Mouse (Mus musculus) small intestine, adult 2 months (tissue): ENCODE measurements around the gene Chst11.

ENCODE experiments used
- CTCF ChIP-seq: fragments of 200-500 bp; IDR thresholded peaks from 2 replicates; pipeline ENCODE4 v1.5.1; 2012; ENCODE audit warnings: low read depth, mild to moderate bottlenecking, control low read depth, inconsistent platforms, low read length, moderate library complexity, mixed read lengths; ENCODE audit not compliant: insufficient replicate concordance, insufficient read length; ENCODE audit errors: extremely low read depth
- POLR2A ChIP-seq: fragments of 200-500 bp; IDR thresholded peaks from 2 replicates; pipeline ENCODE4 v1.6.1; 2012; ENCODE audit warnings: low read depth, mild to moderate bottlenecking, control low read depth, inconsistent platforms, low read length, moderate library complexity

DNA sequence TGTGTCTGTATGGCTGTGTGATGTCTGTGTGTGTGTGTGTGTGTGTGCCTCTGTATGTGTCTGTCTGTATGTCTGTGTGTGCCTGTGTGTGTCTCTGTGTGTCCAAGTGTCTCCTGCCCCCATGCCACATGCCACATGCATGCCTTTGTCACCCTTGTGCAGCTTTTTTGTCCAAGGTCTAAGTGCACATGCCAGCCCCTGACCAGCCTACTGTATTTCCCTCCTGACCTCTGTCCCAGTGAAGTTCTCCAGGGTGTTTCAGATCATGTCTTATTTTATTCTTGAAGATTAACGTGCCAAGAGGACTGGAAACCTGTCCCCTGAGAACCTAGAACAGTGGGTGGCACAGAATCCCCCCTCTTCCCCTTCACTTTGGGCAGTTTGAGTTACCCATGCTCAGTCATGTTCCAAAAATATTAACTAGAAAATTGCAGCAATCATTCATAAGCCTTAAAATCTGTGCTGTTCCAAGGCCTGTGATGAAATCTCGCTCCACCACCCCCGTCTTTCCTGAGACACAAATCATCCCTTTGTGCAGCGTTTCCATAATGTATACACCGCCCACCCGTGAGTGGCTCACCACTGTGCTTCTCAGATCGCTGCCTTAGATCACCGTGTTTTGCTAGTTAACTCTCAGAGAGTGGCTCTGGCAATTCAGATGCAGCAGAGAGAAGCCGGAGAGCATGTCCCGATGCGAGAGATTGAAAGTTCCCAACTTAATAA is 180.4 kb downstream of the Chst11 start:
- TF ChIP-seq CTCF (no peak), POLR2A (no peak)
